Mouse (Mus musculus) gastrocnemius, adult 2 months (tissue): ENCODE measurements around the gene Nrk. TPM values are rescaled to one million over a fixed set of nuclear protein-coding genes. Genes with fewer than 3 reads are reported as not detected.

ENCODE experiments used
- DNase-seq: peaks from one replicate; pipeline ENCODE4 v3.0.0; 2022
- H3K27ac ChIP-seq: fragments of 200-600 bp; 2 replicates; pipeline ENCODE4 v1.8.1; 2022; ENCODE audit warnings: mild to moderate bottlenecking
- H3K4me3 ChIP-seq: fragments of 200-600 bp; 2 replicates; pipeline ENCODE4 v1.8.1; 2022; ENCODE audit warnings: mild to moderate bottlenecking, moderate library complexity
- CTCF ChIP-seq: fragments of 200-600 bp; IDR thresholded peaks from 2 replicates; pipeline ENCODE4 v1.8.1; 2022; ENCODE audit warnings: antibody characterized with exemption, mild to moderate bottlenecking, moderate library complexity
- intact Hi-C: fragments of 180-260 bp; cut with DNase I; formaldehyde crosslinking; loops from one replicate; pipeline ENCODE4 v1.15.1; 2025
- total RNA-seq, 2 experiments: library from RNA; stranded (reverse); gene quantifications; 2 replicates each; pipeline ENCODE4 v1.2.3; 2021

The Nrk gene
- total RNA-seq, 2 experiments from 2014 or later: 0.13 to 0.59 TPM

- no peak for DNase-seq
- Histone ChIP-seq H3K27ac (no peak overlapping the region), H3K4me3 (no peak overlapping the region)
- intact Hi-C loops: no loop called here
- no peak for TF ChIP-seq CTCF
These were observed 125.1 kb downstream of the Nrk start for GRCm38 (mm10) chrX:139039314-139039713.

- intact Hi-C loops: no loop called here
- no peak overlapping the region for H3K4me3 ChIP-seq
- no peak for DNase-seq
- no peak overlapping the region for H3K27ac ChIP-seq
- TF ChIP-seq CTCF: no peak
These were observed 126.9 kb downstream of the Nrk start for GRCm38 (mm10) chrX:139041148-139041547.

GRCm38 (mm10) chrX:139051976-139052375 is 137.7 kb downstream of the Nrk start:
- DNase-seq: no peak
- TF ChIP-seq CTCF: no peak
- Histone ChIP-seq H3K27ac (no peak overlapping the region), H3K4me3 (no peak overlapping the region)
- intact Hi-C loops: no loop called here

- Histone ChIP-seq H3K4me3 (no peak overlapping the region), H3K27ac (no peak overlapping the region)
- no peak for DNase-seq
- intact Hi-C loops: no loop called here
- TF ChIP-seq CTCF: no peak
These were observed 138.9 kb downstream of the Nrk start for GRCm38 (mm10) chrX:139053149-139053548.

Other genes starting within 250 kb of the Nrk start
- gene Serpina7, start 170.8 kb downstream of the Nrk start, total RNA-seq: not detected
- gene 4930513O06Rik, start 171.8 kb downstream of the Nrk start, total RNA-seq: not detected